Comparison of ENCODE assay signal across 11 mouse cellular contexts in genomic region chr2:35208054-35208453, GRCm38 (mm10).
"Had no signal": no experiment of that assay in that cellular context is flagged by ENCODE, and none has a peak within 500 bp of the region (broad histone marks: within the 10 kb centered on the region; RNA-seq: fewer than 3 reads in every experiment).

No protein-coding gene starts in this region.

- H3K4me2 ChIP-seq: limb, embryonic 12.5 days; midbrain, embryonic 13.5 days; stomach, embryonic 15.5 days had no signal

- H3K4me3 ChIP-seq: layer of hippocampus, adult 2 months; limb, embryonic 12.5 days; midbrain, embryonic 13.5 days; stomach, embryonic 15.5 days had no signal

- H3K9me3 ChIP-seq: midbrain, embryonic 13.5 days; stomach, embryonic 15.5 days had no signal

- H3K9ac ChIP-seq: limb, embryonic 12.5 days; liver, embryonic 14.5 days; midbrain, embryonic 13.5 days; stomach, embryonic 15.5 days had no signal

- H3K4me1 ChIP-seq: limb, embryonic 12.5 days; midbrain, embryonic 13.5 days; stomach, embryonic 15.5 days had no signal

- H3K27ac ChIP-seq: layer of hippocampus, adult 2 months; limb, embryonic 12.5 days; liver, embryonic 14.5 days; midbrain, embryonic 13.5 days; stomach, embryonic 15.5 days had no signal

- ATAC-seq: midbrain, embryonic 13.5 days had no signal

- H3K36me3 ChIP-seq: limb, embryonic 12.5 days; midbrain, embryonic 13.5 days; stomach, embryonic 15.5 days had no signal

- H3K27me3 ChIP-seq: stomach, embryonic 15.5 days had no signal

- DNase-seq: kidney, adult 9 months; kidney, postnatal 10 days; kidney, postnatal 4 days; liver; right cerebral cortex, postnatal 14 days; thymus, postnatal 36 days had no signal
